8 mouse cellular contexts compared by ENCODE assay signal in genomic region chr2:30652581-30653037, GRCm38 (mm10). TPM values are rescaled to one million over a fixed set of nuclear protein-coding genes. Genes with fewer than 3 reads are reported as not detected.
DNase-seq lines count a peak whose midpoint lies in the region; ATAC-seq and TF ChIP-seq lines count a peak whose summit lies in the region.

No protein-coding gene starts in this region.

- ATAC-seq in forebrain, embryonic 15.5 days (replicated peaks): peak; percentile 15; the same call in 1 of the 2 replicates
- peak; percentile 20; the same call in 1 of the 2 replicates for ATAC-seq in hindbrain, embryonic 11.5 days (ENCODE audit: low FRiP score)
- peak; percentile 75 for ATAC-seq in stomach, embryonic 16.5 days (ENCODE audit: insufficient read depth, low FRiP score)

- 7% methylated on average over 13 of the region's 13 CpGs for WGBS in forebrain, embryonic 15.5 days
- WGBS in hindbrain, embryonic 11.5 days: 1% methylated on average over 13 of the region's 13 CpGs
- 11% methylated on average over 13 of the region's 13 CpGs for WGBS in stomach, embryonic 16.5 days

- no peaks in the 10 kb centered on the region for H3K9me3 ChIP-seq in forebrain, embryonic 15.5 days
- H3K9me3 ChIP-seq in hindbrain, embryonic 11.5 days (ENCODE audit: control insufficient read depth, low read length): no peaks in the 10 kb centered on the region
- H3K9me3 ChIP-seq in stomach, embryonic 16.5 days (replicated peaks; ENCODE audit: control insufficient read depth, low read length): no peaks in the 10 kb centered on the region

- peaks cover 69% of the 10 kb centered on the region for H3K4me1 ChIP-seq in forebrain, embryonic 15.5 days
- H3K4me1 ChIP-seq in hindbrain, embryonic 11.5 days (replicated peaks; ENCODE audit: control insufficient read depth, insufficient read depth, low read length): peaks cover 37% of the 10 kb centered on the region
- H3K4me1 ChIP-seq in stomach, embryonic 16.5 days (ENCODE audit: control insufficient read depth, insufficient read depth, low read length): peaks cover 34% of the 10 kb centered on the region

- H3K4me2 ChIP-seq in forebrain, embryonic 15.5 days (replicated peaks): no peak overlapping the region
- H3K4me2 ChIP-seq in hindbrain, embryonic 11.5 days (replicated peaks; ENCODE audit: low read depth, low read length): no peak overlapping the region; the same call in 1 of the 2 replicates
- H3K4me2 ChIP-seq in stomach, embryonic 16.5 days (ENCODE audit: low read depth, low read length): peak overlapping the region; percentile 1; the same call in 1 of the 2 replicates

- no peak for DNase-seq in layer of hippocampus, adult 2 months (ENCODE audit: low spot score in 2 of 2)
- no peak for DNase-seq in layer of hippocampus, adult 8-10 months (ENCODE audit: low spot score in 2 of 2)
- peak; percentile 66 for DNase-seq in hindbrain, embryonic 11.5 days (ENCODE audit: low spot score)
- peak; percentile 84 for DNase-seq in lung, postnatal 10 days
- no peak for DNase-seq in thymus, adult 18-20 months
- no peak for DNase-seq in spleen, adult 12 weeks (ENCODE audit: low spot score)

- no peak overlapping the region for H3K4me3 ChIP-seq in layer of hippocampus, adult 2 months
- H3K4me3 ChIP-seq in forebrain, embryonic 15.5 days: no peak overlapping the region
- no peak overlapping the region for H3K4me3 ChIP-seq in hindbrain, embryonic 11.5 days (ENCODE audit: low read depth, low read length)
- H3K4me3 ChIP-seq in stomach, embryonic 16.5 days (replicated peaks; ENCODE audit: low read length): no peak overlapping the region

- peak overlapping the region; percentile 100 for H3K27ac ChIP-seq in layer of hippocampus, adult 2 months
- peak overlapping the region; percentile 91 for H3K27ac ChIP-seq in forebrain, embryonic 15.5 days (replicated peaks)
- H3K27ac ChIP-seq in hindbrain, embryonic 11.5 days (ENCODE audit: low read depth, low read length): peak overlapping the region; percentile 97
- H3K27ac ChIP-seq in stomach, embryonic 16.5 days (ENCODE audit: low read length): peak overlapping the region; percentile 92

- no peaks in the 10 kb centered on the region for H3K36me3 ChIP-seq in forebrain, embryonic 15.5 days
- no peaks in the 10 kb centered on the region for H3K36me3 ChIP-seq in hindbrain, embryonic 11.5 days (ENCODE audit: control insufficient read depth, insufficient read depth, low read length)
- H3K36me3 ChIP-seq in stomach, embryonic 16.5 days (ENCODE audit: control insufficient read depth, insufficient read depth, low read length): no peaks in the 10 kb centered on the region

- no peaks in the 10 kb centered on the region for H3K27me3 ChIP-seq in forebrain, embryonic 15.5 days
- H3K27me3 ChIP-seq in hindbrain, embryonic 11.5 days (ENCODE audit: control insufficient read depth, insufficient read depth, low read length): no peaks in the 10 kb centered on the region
- H3K27me3 ChIP-seq in stomach, embryonic 16.5 days (ENCODE audit: control insufficient read depth, insufficient read depth, low read length): no peaks in the 10 kb centered on the region

- no peak overlapping the region for H3K9ac ChIP-seq in forebrain, embryonic 15.5 days (replicated peaks)
- peak overlapping the region; percentile 56 for H3K9ac ChIP-seq in hindbrain, embryonic 11.5 days (ENCODE audit: low read depth, low read length)
- H3K9ac ChIP-seq in stomach, embryonic 16.5 days (ENCODE audit: low read length): peak overlapping the region; percentile 43; the same call in 1 of the 2 replicates

- TF ChIP-seq CTCF in layer of hippocampus, adult 2 months (conservative IDR thresholded peaks at IDR 0.05): no peak

RNA-seq across cellular contexts. Expression of gene Cstad, which starts 57.8 kb away (rescaled TPM):
- 10 to 100 TPM in 1 of 2 experiments, 1 to 10 TPM in 1; 7.8 to 11.3 TPM for total RNA-seq in layer of hippocampus, adult 2 months (2021)
- total RNA-seq in layer of hippocampus, adult 8-10 months (2022): 10 to 100 TPM in 1 of 4 experiments, 1 to 10 TPM in 3; 3.4 to 11.0 (median 7.0) TPM
- 0.63 and 1.4 TPM in 2 replicates for polyA plus RNA-seq in forebrain, embryonic 15.5 days (2015; fragmentation: Nextera tagmentation; extraction: Ambion mirVana)
- 0.18 and 0.57 TPM in 2 replicates for polyA plus RNA-seq in hindbrain, embryonic 11.5 days (2014; fragmentation: Nextera tagmentation; extraction: Ambion mirVana)
- polyA plus RNA-seq in stomach, embryonic 16.5 days (2015; fragmentation: Nextera tagmentation; extraction: Ambion mirVana): 0.34 and 1.1 TPM in 2 replicates

Comparison
In these comparisons a context has a peak if more than half of its experiments do, and no peak if none do; other contexts are left out.
1. DNase-seq: peak in hindbrain, embryonic 11.5 days (single experiment) and lung, postnatal 10 days (single experiment); none in layer of hippocampus, adult 2 months (0 of 2), layer of hippocampus, adult 8-10 months (0 of 2), thymus, adult 18-20 months (0 of 2) and spleen, adult 12 weeks (single experiment).
2. ATAC-seq: peak in every context shown above with its lines; median percentile 75 in stomach, embryonic 16.5 days; 20 in hindbrain, embryonic 11.5 days; 15 in forebrain, embryonic 15.5 days.
3. Peak in every context shown above with its lines, with median percentiles within 50 percentile points of each other: H3K27ac ChIP-seq.